Mouse (Mus musculus) CD4-positive, CD25-positive, alpha-beta regulatory T cell, adult 2 months (primary cell): ENCODE data around the gene Trank1.

Experiments used
- DNase-seq: peaks from one replicate; pipeline ENCODE4 v3.0.0-alpha.2; 2012; ENCODE audit warnings: low read depth, low spot score

Trank1 gene

GRCm38 (mm10) chr9:111302196-111302831 is 9.2 kb upstream of the Trank1 start:
- no peak for DNase-seq

GRCm38 (mm10) chr9:111304036-111304435 is 7.5 kb upstream of the Trank1 start:
- no peak for DNase-seq

- no peak for DNase-seq
These were observed 5.4 kb upstream of the Trank1 start for GRCm38 (mm10) chr9:111306142-111306541.

GRCm38 (mm10) chr9:111311843-111312441 is 403 bp downstream of the Trank1 start:
- no peak for DNase-seq

- no peak for DNase-seq
These were observed 1.1 kb downstream of the Trank1 start for GRCm38 (mm10) chr9:111312442-111313141.

- DNase-seq: no peak
These were observed 1.8 kb downstream of the Trank1 start for GRCm38 (mm10) chr9:111313299-111313698.

GRCm38 (mm10) chr9:111313793-111314192 is 2.3 kb downstream of the Trank1 start:
- no peak for DNase-seq

GRCm38 (mm10) chr9:111314219-111314618 is 2.7 kb downstream of the Trank1 start:
- DNase-seq: peak; percentile 59

GRCm38 (mm10) chr9:111320912-111321311 is 9.4 kb downstream of the Trank1 start:
- no peak for DNase-seq

- no peak for DNase-seq
These were observed 13.3 kb downstream of the Trank1 start for GRCm38 (mm10) chr9:111324881-111325280.

GRCm38 (mm10) chr9:111329881-111330280 is 18.3 kb downstream of the Trank1 start:
- no peak for DNase-seq

- no peak for DNase-seq
These were observed 22.3 kb downstream of the Trank1 start for GRCm38 (mm10) chr9:111333790-111334189.

- DNase-seq: no peak
These were observed 23.1 kb downstream of the Trank1 start for GRCm38 (mm10) chr9:111334555-111335164.

- no peak for DNase-seq
These were observed 39.7 kb downstream of the Trank1 start for GRCm38 (mm10) chr9:111351233-111351632.

GRCm38 (mm10) chr9:111351641-111352040 is 40.1 kb downstream of the Trank1 start:
- DNase-seq: no peak

- DNase-seq: no peak
These were observed 41.1 kb downstream of the Trank1 start for GRCm38 (mm10) chr9:111352646-111353045.

GRCm38 (mm10) chr9:111355041-111355440 is 43.5 kb downstream of the Trank1 start:
- DNase-seq: no peak

- no peak for DNase-seq
These were observed 44.8 kb downstream of the Trank1 start for GRCm38 (mm10) chr9:111356386-111356785.

- DNase-seq: no peak
These were observed 52.1 kb downstream of the Trank1 start for GRCm38 (mm10) chr9:111363656-111364055.

- no peak for DNase-seq
These were observed 56.2 kb downstream of the Trank1 start for GRCm38 (mm10) chr9:111367713-111368112.

- no peak for DNase-seq
These were observed 60.5 kb downstream of the Trank1 start for GRCm38 (mm10) chr9:111372079-111372478.

- no peak for DNase-seq
These were observed 66.3 kb downstream of the Trank1 start for GRCm38 (mm10) chr9:111377868-111378267.
